In genomic region chr7:80339793-80340628, GRCm38 (mm10) we compare ENCODE assay signal across 7 mouse cellular contexts. TPM values are rescaled to one million over a fixed set of nuclear protein-coding genes. Genes with fewer than 3 reads are reported as not detected.
DNase-seq lines count a peak whose midpoint lies in the region; ATAC-seq lines count a peak whose summit lies in the region.

No protein-coding gene starts in this region.

- peaks cover 7% of the 10 kb centered on the region; the same call in 1 of the 2 replicates for H3K27me3 ChIP-seq in limb, embryonic 10.5 days (ENCODE audit: low read depth, poor library complexity, severe bottlenecking)
- no peaks in the 10 kb centered on the region for H3K27me3 ChIP-seq in midbrain, embryonic 13.5 days

- peak; percentile 98 for DNase-seq in adrenal gland, adult 8-10 months
- peak; percentile 98 for DNase-seq in embryo, embryonic 9.5 days (ENCODE audit: extremely low spot score)
- peak; percentile 98 for DNase-seq in kidney, adult 11 months
- peak; percentile 97 for DNase-seq in limb, embryonic 10.5 days (ENCODE audit: low spot score)
- peak; percentile 97 for DNase-seq in spleen, adult 12 weeks (ENCODE audit: low spot score)

- ATAC-seq in granulocyte monocyte progenitor cell, adult 5-6 weeks (replicated peaks; ENCODE audit: poor library complexity, severe bottlenecking), result peak; percentile 83
- ATAC-seq in midbrain, embryonic 13.5 days, result peak; percentile 97

- peak overlapping the region; percentile 90 for H3K4me2 ChIP-seq in midbrain, embryonic 13.5 days (replicated peaks)

- H3K36me3 ChIP-seq in limb, embryonic 10.5 days, result peaks cover 30% of the 10 kb centered on the region
- peaks cover 29% of the 10 kb centered on the region for H3K36me3 ChIP-seq in midbrain, embryonic 13.5 days

- H3K4me3 ChIP-seq in limb, embryonic 10.5 days, result peak overlapping the region; percentile 71
- peak overlapping the region; percentile 59 for H3K4me3 ChIP-seq in midbrain, embryonic 13.5 days (replicated peaks)

- WGBS in limb, embryonic 10.5 days, result 1% methylated on average over 45 of the region's 45 CpGs
- WGBS in midbrain, embryonic 13.5 days, result under 1% methylated on average over 45 of the region's 45 CpGs

- H3K4me1 ChIP-seq in limb, embryonic 10.5 days, result peaks cover 42% of the 10 kb centered on the region
- H3K4me1 ChIP-seq in midbrain, embryonic 13.5 days (replicated peaks), result peaks cover 54% of the 10 kb centered on the region

- no peaks in the 10 kb centered on the region for H3K9me3 ChIP-seq in limb, embryonic 10.5 days (replicated peaks)
- no peaks in the 10 kb centered on the region for H3K9me3 ChIP-seq in midbrain, embryonic 13.5 days

- peak overlapping the region; percentile 71 for H3K9ac ChIP-seq in midbrain, embryonic 13.5 days (replicated peaks)

- peak overlapping the region; percentile 82 for H3K27ac ChIP-seq in limb, embryonic 10.5 days
- H3K27ac ChIP-seq in midbrain, embryonic 13.5 days, result peak overlapping the region; percentile 88

RNA-seq across cellular contexts. Expression of gene Unc45a, which starts 0.8 kb away (rescaled TPM):
- 10 to 100 TPM; 73.1 to 85.4 (median 80.7) TPM for total RNA-seq in adrenal gland, adult 8-10 months (2022)
- total RNA-seq in granulocyte monocyte progenitor cell, adult 5-6 weeks (2014; fragmentation: Nextera tagmentation), result 8.1 and 13.9 TPM in 2 replicates
- total RNA-seq in granulocyte monocyte progenitor cell, adult 5-6 weeks (2017), result 20.2 and 22.4 TPM in 2 replicates
- polyA plus RNA-seq in limb, embryonic 10.5 days (2016; fragmentation: Nextera tagmentation; extraction: Ambion mirVana), result 51.8 and 53.3 TPM in 2 replicates
- 52.5 and 58.6 TPM in 2 replicates for polyA plus RNA-seq in midbrain, embryonic 13.5 days (2015; fragmentation: Nextera tagmentation; extraction: Ambion mirVana)

RNA-seq across cellular contexts. Expression of gene Hddc3, which starts 2.9 kb away (rescaled TPM):
- 10 to 100 TPM; 29.7 to 43.1 (median 35.4) TPM for total RNA-seq in adrenal gland, adult 8-10 months (2022)
- 10.3 and 14.5 TPM in 2 replicates for total RNA-seq in granulocyte monocyte progenitor cell, adult 5-6 weeks (2014; fragmentation: Nextera tagmentation)
- total RNA-seq in granulocyte monocyte progenitor cell, adult 5-6 weeks (2017), result 15.9 and 22.4 TPM in 2 replicates
- 21.0 and 25.6 TPM in 2 replicates for polyA plus RNA-seq in limb, embryonic 10.5 days (2016; fragmentation: Nextera tagmentation; extraction: Ambion mirVana)
- 22.6 and 26.4 TPM in 2 replicates for polyA plus RNA-seq in midbrain, embryonic 13.5 days (2015; fragmentation: Nextera tagmentation; extraction: Ambion mirVana)

RNA-seq across cellular contexts. Expression of gene Rccd1, which starts 15.8 kb away (rescaled TPM):
- 10 to 100 TPM in 3 of 4 experiments, 1 to 10 TPM in 1; 9.5 to 21.8 (median 14.6) TPM for total RNA-seq in adrenal gland, adult 8-10 months (2022)
- 20.6 and 23.6 TPM in 2 replicates for total RNA-seq in granulocyte monocyte progenitor cell, adult 5-6 weeks (2014; fragmentation: Nextera tagmentation)
- 16.4 and 23.0 TPM in 2 replicates for total RNA-seq in granulocyte monocyte progenitor cell, adult 5-6 weeks (2017)
- polyA plus RNA-seq in limb, embryonic 10.5 days (2016; fragmentation: Nextera tagmentation; extraction: Ambion mirVana), result 11.6 and 12.0 TPM in 2 replicates
- 13.6 and 16.5 TPM in 2 replicates for polyA plus RNA-seq in midbrain, embryonic 13.5 days (2015; fragmentation: Nextera tagmentation; extraction: Ambion mirVana)

RNA-seq across cellular contexts. Expression of gene Man2a2, which starts 31.2 kb away (rescaled TPM):
- total RNA-seq in adrenal gland, adult 8-10 months (2022), result 100 to 1,000 TPM in 3 of 4 experiments, 10 to 100 TPM in 1; 92.4 to 158 (median 132) TPM
- 60.4 and 74.6 TPM in 2 replicates for total RNA-seq in granulocyte monocyte progenitor cell, adult 5-6 weeks (2014; fragmentation: Nextera tagmentation)
- 32.7 and 36.7 TPM in 2 replicates for total RNA-seq in granulocyte monocyte progenitor cell, adult 5-6 weeks (2017)
- 19.7 and 23.1 TPM in 2 replicates for polyA plus RNA-seq in limb, embryonic 10.5 days (2016; fragmentation: Nextera tagmentation; extraction: Ambion mirVana)
- 19.4 and 21.3 TPM in 2 replicates for polyA plus RNA-seq in midbrain, embryonic 13.5 days (2015; fragmentation: Nextera tagmentation; extraction: Ambion mirVana)

RNA-seq across cellular contexts. Expression of gene Prc1, which starts 45.8 kb away (rescaled TPM):
- total RNA-seq in adrenal gland, adult 8-10 months (2022), result 1 to 10 TPM; 2.7 to 8.1 (median 3.7) TPM
- 40.7 and 42.7 TPM in 2 replicates for total RNA-seq in granulocyte monocyte progenitor cell, adult 5-6 weeks (2014; fragmentation: Nextera tagmentation)
- 141 and 156 TPM in 2 replicates for total RNA-seq in granulocyte monocyte progenitor cell, adult 5-6 weeks (2017)
- 160 and 172 TPM in 2 replicates for polyA plus RNA-seq in limb, embryonic 10.5 days (2016; fragmentation: Nextera tagmentation; extraction: Ambion mirVana)
- 75.2 and 78.9 TPM in 2 replicates for polyA plus RNA-seq in midbrain, embryonic 13.5 days (2015; fragmentation: Nextera tagmentation; extraction: Ambion mirVana)

Comparison
In these comparisons a context has a peak if more than half of its experiments do, and no peak if none do; other contexts are left out.
1. Peak in every context shown above with its lines: DNase-seq, ATAC-seq, H3K4me3 ChIP-seq and H3K27ac ChIP-seq.